Mouse (Mus musculus): ENCODE measurements around the gene Zkscan17.

Zkscan17 gene

GRCm38 (mm10) chr11:59450230-59450771, 76.2 kb downstream of the Zkscan17 start:
- DNase-seq: no peak

- DNase-seq: peak; percentile 88 to 95
Observed at GRCm38 (mm10) chr11:59449741-59450229, 76.8 kb downstream of the Zkscan17 start, which contains the start of gene Jmjd4. Gene Jmjd4 (plus strand): TSS chr11:59450045.

GRCm38 (mm10) chr11:59443102-59443501, 83.4 kb downstream of the Zkscan17 start:
- no peak for DNase-seq

- no peak for DNase-seq
Observed at GRCm38 (mm10) chr11:59437954-59438353, 88.6 kb downstream of the Zkscan17 start.
